Mouse (Mus musculus): ENCODE measurements around the gene Hs6st3. TPM values are rescaled to one million over a fixed set of nuclear protein-coding genes. Genes with fewer than 3 reads are reported as not detected.

Gene Hs6st3
- polyA plus RNA-seq, 1 experiment from 2014 or later: 0.26 TPM

GRCm38 (mm10) chr14:119452797-119453196 is 314.7 kb downstream of the Hs6st3 start:
- Histone ChIP-seq H3K4me2 (no peak overlapping the region), H3K36me3 (no peaks in the 10 kb centered on the region), H3K4me3 (no peak overlapping the region), H3K27me3 (replicated peaks) (no peaks in the 10 kb centered on the region), H3K27ac (ENCODE audit: poor library complexity, severe bottlenecking) (no peak overlapping the region), H3K9ac (no peak overlapping the region), H3K9me3 (replicated peaks) (no peaks in the 10 kb centered on the region), H3K4me1 (replicated peaks) (no peaks in the 10 kb centered on the region)
- WGBS: 78% methylated on average over 3 of the region's 3 CpGs
- ATAC-seq (ENCODE audit: insufficient number of reproducible peaks, low FRiP score): no peak

GRCm38 (mm10) chr14:119464308-119464707 is 326.2 kb downstream of the Hs6st3 start:
- no peak overlapping the region for H3K9ac ChIP-seq
- no peak overlapping the region for H3K4me3 ChIP-seq
- no peaks in the 10 kb centered on the region for H3K4me1 ChIP-seq (replicated peaks)
- 76% methylated on average over 5 of the region's 5 CpGs for WGBS
- H3K36me3 ChIP-seq: no peaks in the 10 kb centered on the region
- no peaks in the 10 kb centered on the region for H3K9me3 ChIP-seq (replicated peaks)
- no peaks in the 10 kb centered on the region for H3K27me3 ChIP-seq (replicated peaks)
- no peak for ATAC-seq (ENCODE audit: insufficient number of reproducible peaks, low FRiP score)
- no peak overlapping the region for H3K27ac ChIP-seq (ENCODE audit: poor library complexity, severe bottlenecking)
- H3K4me2 ChIP-seq: no peak overlapping the region

GRCm38 (mm10) chr14:119464883-119465282 is 326.7 kb downstream of the Hs6st3 start:
- WGBS: 95% methylated on average over 1 of the region's 1 CpGs
- Histone ChIP-seq H3K36me3 (no peaks in the 10 kb centered on the region), H3K27ac (ENCODE audit: poor library complexity, severe bottlenecking) (no peak overlapping the region), H3K4me2 (no peak overlapping the region), H3K9ac (no peak overlapping the region), H3K9me3 (replicated peaks) (no peaks in the 10 kb centered on the region), H3K4me3 (no peak overlapping the region), H3K27me3 (replicated peaks) (no peaks in the 10 kb centered on the region), H3K4me1 (replicated peaks) (no peaks in the 10 kb centered on the region)
- no peak for ATAC-seq (ENCODE audit: insufficient number of reproducible peaks, low FRiP score)

DNA sequence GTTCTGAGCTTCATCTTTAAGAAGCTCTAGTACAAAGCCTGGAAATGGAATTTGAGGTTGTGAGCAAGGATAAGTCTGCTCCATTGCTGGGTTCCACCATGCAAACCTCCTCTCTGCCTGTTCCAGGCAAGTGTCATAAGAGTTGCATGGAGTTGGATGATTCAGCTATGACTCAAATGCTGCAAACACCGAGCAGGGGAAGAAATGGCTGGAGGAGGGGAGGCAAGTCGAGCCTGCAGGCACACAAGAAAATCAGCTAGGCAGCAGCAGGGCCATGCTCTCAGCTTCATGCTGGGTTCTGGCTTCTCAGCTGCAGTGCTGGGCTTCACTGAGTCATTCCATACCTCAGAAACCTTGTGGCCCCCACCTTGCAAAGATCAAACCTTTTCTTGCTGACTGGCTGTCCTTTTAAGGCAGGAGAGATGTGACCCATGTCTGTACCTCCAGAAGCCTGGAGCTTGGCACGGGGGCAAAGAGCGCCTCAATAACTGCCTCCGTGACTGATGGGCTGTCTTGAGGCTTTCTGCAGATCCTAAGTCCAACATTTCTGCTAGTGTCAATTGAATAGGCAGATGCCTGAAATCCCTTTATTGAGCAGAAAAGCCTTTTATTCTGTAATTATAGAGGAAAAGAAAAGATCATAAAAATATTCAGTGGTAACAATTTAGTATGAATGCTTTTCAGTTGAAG is 328.9 kb downstream of the Hs6st3 start:
- WGBS: 61% methylated on average over 5 of the region's 5 CpGs
- Histone ChIP-seq H3K9ac (no peak overlapping the region), H3K4me1 (replicated peaks) (no peaks in the 10 kb centered on the region), H3K27me3 (replicated peaks) (no peaks in the 10 kb centered on the region), H3K4me3 (no peak overlapping the region), H3K36me3 (no peaks in the 10 kb centered on the region), H3K9me3 (replicated peaks) (no peaks in the 10 kb centered on the region), H3K4me2 (no peak overlapping the region), H3K27ac (ENCODE audit: poor library complexity, severe bottlenecking) (no peak overlapping the region)
- ATAC-seq (ENCODE audit: insufficient number of reproducible peaks, low FRiP score): no peak

DNA sequence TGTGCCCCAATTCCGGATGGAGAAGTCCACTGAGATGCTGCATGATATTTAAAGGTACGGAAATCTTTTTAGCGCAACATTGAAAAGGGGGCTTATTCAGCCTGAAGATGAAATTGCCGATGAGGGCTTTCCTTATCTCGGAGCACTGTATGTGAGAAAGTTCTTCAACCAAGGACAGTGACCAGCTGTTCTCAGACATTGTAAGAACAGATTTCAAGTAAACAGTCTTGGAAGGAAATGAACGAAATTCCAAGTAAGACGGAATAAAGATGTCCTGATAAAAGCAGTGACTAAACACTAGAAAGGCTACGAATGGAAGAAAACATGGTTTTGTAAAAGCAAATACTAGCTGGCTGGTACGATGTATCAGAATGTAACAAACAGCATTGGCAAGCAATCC is 338.4 kb downstream of the Hs6st3 start:
- H3K4me3 ChIP-seq: no peak overlapping the region
- no peaks in the 10 kb centered on the region for H3K36me3 ChIP-seq
- H3K27ac ChIP-seq (ENCODE audit: poor library complexity, severe bottlenecking): no peak overlapping the region
- 0 out of 2 replicates have a peak, but pooled peaks cover 5% of the 10 kb centered on the region for H3K4me1 ChIP-seq (replicated peaks)
- WGBS: 83% methylated on average over 9 of the region's 9 CpGs
- H3K27me3 ChIP-seq (replicated peaks): no peaks in the 10 kb centered on the region
- H3K9me3 ChIP-seq (replicated peaks): no peaks in the 10 kb centered on the region
- ATAC-seq (ENCODE audit: insufficient number of reproducible peaks, low FRiP score): no peak
- H3K9ac ChIP-seq: no peak overlapping the region
- no peak overlapping the region for H3K4me2 ChIP-seq

- H3K9ac ChIP-seq: no peak overlapping the region
- no peaks in the 10 kb centered on the region for H3K27me3 ChIP-seq (replicated peaks)
- H3K9me3 ChIP-seq (replicated peaks): no peaks in the 10 kb centered on the region
- H3K27ac ChIP-seq (ENCODE audit: poor library complexity, severe bottlenecking): no peak overlapping the region
- no peak overlapping the region for H3K4me2 ChIP-seq
- no peaks in the 10 kb centered on the region for H3K36me3 ChIP-seq
- 37% methylated on average over 4 of the region's 4 CpGs for WGBS
- H3K4me3 ChIP-seq: no peak overlapping the region
- 0 out of 2 replicates have a peak, but pooled peaks cover 5% of the 10 kb centered on the region for H3K4me1 ChIP-seq (replicated peaks)
- ATAC-seq (ENCODE audit: insufficient number of reproducible peaks, low FRiP score): no peak
These were observed 339.7 kb downstream of the Hs6st3 start for GRCm38 (mm10) chr14:119477836-119478235.

DNA sequence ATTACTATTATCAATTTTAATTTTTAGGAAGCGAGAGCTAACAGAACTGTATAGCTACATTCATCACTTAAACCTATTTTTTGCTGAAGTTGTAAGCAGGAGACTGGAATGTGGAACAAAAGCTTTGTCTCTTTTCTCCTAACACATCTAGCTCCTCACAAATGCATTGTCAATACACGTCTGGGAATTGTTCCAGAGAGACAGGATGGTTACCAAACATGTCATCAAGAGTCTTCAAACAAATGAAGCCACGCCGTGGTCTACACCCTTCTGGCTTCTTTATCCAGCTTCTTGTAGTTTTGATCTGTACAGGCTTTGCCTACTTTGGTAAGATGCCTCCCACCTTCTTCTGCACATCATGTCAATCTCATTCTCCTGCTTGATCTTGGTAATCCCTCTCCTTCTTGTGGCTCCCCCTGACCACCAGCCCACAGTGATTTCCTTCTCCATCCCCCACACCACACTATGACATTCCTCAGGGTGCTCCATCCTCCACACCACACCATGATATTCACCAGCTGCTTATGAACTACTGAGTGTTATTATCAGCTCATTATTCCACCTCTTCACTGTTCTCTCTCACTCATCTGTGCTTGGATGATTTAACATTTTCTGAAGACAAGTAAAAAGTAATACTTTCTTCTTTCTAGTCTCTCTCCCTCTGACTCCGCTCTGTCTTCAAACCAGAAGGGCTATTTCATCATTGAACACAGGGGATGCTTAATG is 351.0 kb downstream of the Hs6st3 start:
- Histone ChIP-seq H3K4me2 (no peak overlapping the region), H3K27ac (ENCODE audit: poor library complexity, severe bottlenecking) (no peak overlapping the region), H3K9ac (no peak overlapping the region), H3K4me1 (replicated peaks) (no peaks in the 10 kb centered on the region), H3K4me3 (no peak overlapping the region), H3K36me3 (no peaks in the 10 kb centered on the region), H3K27me3 (replicated peaks) (no peaks in the 10 kb centered on the region), H3K9me3 (replicated peaks) (no peaks in the 10 kb centered on the region)
- no peak for ATAC-seq (ENCODE audit: insufficient number of reproducible peaks, low FRiP score)
- WGBS: 67% methylated on average over 5 of the region's 5 CpGs

DNA sequence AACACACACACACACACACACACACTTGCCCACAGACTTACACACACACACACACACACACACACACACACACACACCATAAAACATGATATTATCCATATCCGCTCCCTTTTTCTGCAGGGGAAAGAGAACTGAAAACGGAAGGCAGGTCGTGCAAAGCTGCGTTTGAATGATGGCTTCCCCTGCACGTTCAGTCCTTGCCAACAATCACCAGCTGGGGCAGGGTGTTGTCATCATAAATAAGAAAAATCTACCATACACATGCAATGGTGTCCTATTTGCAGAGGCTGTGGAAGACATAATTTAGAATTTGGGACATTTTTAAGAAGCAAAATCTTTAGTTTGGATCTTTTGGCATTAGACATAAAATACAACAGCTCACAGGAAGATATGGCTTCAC is 382.5 kb downstream of the Hs6st3 start:
- no peak for ATAC-seq (ENCODE audit: insufficient number of reproducible peaks, low FRiP score)
- no peaks in the 10 kb centered on the region for H3K4me1 ChIP-seq (replicated peaks)
- no peaks in the 10 kb centered on the region for H3K9me3 ChIP-seq (replicated peaks)
- no peak overlapping the region for H3K27ac ChIP-seq (ENCODE audit: poor library complexity, severe bottlenecking)
- H3K27me3 ChIP-seq (replicated peaks): no peaks in the 10 kb centered on the region
- no peak overlapping the region for H3K9ac ChIP-seq
- WGBS: 85% methylated on average over 5 of the region's 5 CpGs
- no peak overlapping the region for H3K4me2 ChIP-seq
- no peak overlapping the region for H3K4me3 ChIP-seq
- no peaks in the 10 kb centered on the region for H3K36me3 ChIP-seq

- H3K4me3 ChIP-seq: no peak overlapping the region
- no peak overlapping the region for H3K27ac ChIP-seq (ENCODE audit: poor library complexity, severe bottlenecking)
- H3K9ac ChIP-seq: no peak overlapping the region
- no peaks in the 10 kb centered on the region for H3K4me1 ChIP-seq (replicated peaks)
- ATAC-seq (ENCODE audit: insufficient number of reproducible peaks, low FRiP score): no peak
- H3K9me3 ChIP-seq (replicated peaks): no peaks in the 10 kb centered on the region
- no peaks in the 10 kb centered on the region for H3K36me3 ChIP-seq
- H3K4me2 ChIP-seq: no peak overlapping the region
- no peaks in the 10 kb centered on the region for H3K27me3 ChIP-seq (replicated peaks)
- 86% methylated on average over 1 of the region's 1 CpGs for WGBS
These were observed 382.9 kb downstream of the Hs6st3 start for GRCm38 (mm10) chr14:119521056-119521455.

DNA sequence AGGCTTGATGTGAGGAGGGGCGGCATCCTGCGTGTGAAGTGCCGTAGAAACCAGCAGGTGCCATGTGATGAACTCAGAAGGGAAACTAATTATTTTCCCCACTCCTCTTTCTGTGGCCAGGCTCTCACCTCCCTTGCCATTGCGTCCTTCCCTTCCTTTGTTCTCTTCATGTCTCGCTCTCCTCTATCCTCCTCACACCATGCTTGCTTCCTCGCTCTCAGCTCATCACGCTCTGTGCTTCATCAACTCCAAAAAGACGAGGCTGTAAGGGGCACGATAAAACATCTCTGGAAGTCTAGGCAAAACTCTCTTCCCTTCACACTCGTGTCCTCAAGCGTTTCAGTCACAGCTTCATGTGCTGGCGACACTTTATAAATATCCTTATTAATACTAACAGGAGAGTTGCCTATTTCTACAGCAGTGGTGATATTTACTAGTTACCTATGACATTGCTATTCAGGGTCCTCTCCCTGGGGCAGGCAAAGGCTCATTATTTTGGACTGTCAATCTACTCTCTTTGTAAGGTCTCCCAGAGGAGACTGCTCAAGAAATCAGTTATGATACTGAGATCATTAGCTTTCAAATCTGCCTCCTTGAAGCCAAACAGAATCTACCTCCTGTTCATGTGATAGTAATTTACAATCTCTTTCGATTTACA is 394.9 kb downstream of the Hs6st3 start:
- no peak for ATAC-seq (ENCODE audit: insufficient number of reproducible peaks, low FRiP score)
- Histone ChIP-seq H3K4me3 (no peak overlapping the region), H3K27ac (ENCODE audit: poor library complexity, severe bottlenecking) (no peak overlapping the region), H3K4me1 (replicated peaks) (no peaks in the 10 kb centered on the region), H3K4me2 (no peak overlapping the region), H3K36me3 (no peaks in the 10 kb centered on the region), H3K27me3 (replicated peaks) (no peaks in the 10 kb centered on the region), H3K9ac (no peak overlapping the region), H3K9me3 (replicated peaks) (no peaks in the 10 kb centered on the region)
- 79% methylated on average over 13 of the region's 13 CpGs for WGBS

DNA sequence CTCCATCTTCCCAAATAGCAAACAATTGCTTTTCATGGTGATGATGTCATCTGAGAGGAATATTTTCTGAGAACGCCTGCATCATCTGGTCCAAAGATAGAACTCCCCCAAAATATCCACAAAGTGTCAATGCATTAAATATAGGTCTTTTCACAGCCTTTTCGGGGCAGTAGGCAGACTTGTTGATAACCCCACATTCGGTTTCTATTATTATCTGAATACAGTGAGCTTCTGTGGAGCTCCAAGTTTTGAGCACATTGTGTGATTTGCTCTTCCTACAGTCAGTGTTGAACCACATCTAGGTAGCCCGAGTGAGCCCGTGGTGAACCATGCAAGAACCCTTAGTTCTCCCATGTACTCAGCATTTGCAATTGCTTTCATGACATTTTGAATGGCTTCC is 402.4 kb downstream of the Hs6st3 start:
- ATAC-seq (ENCODE audit: insufficient number of reproducible peaks, low FRiP score): no peak
- no peak overlapping the region for H3K4me3 ChIP-seq
- no peak overlapping the region for H3K4me2 ChIP-seq
- no peaks in the 10 kb centered on the region for H3K27me3 ChIP-seq (replicated peaks)
- no peaks in the 10 kb centered on the region for H3K9me3 ChIP-seq (replicated peaks)
- no peaks in the 10 kb centered on the region for H3K36me3 ChIP-seq
- no peak overlapping the region for H3K27ac ChIP-seq (ENCODE audit: poor library complexity, severe bottlenecking)
- H3K4me1 ChIP-seq (replicated peaks): no peaks in the 10 kb centered on the region
- H3K9ac ChIP-seq: no peak overlapping the region
- WGBS: 73% methylated on average over 5 of the region's 5 CpGs
